Mouse (Mus musculus): Measurements from ENCODE around the gene Ptch1. TPM values are rescaled to one million over a fixed set of nuclear protein-coding genes. Genes with fewer than 3 reads are reported as not detected.

The Ptch1 gene
- total and polyA plus RNA-seq, 3 experiments: 6.2 to 14.9 (median 7.4) TPM

GRCm38 (mm10) chr13:63572453-63573255, 744 bp downstream of the Ptch1 start:
- peaks cover 7 to 27% of the 10 kb centered on the region in 2 experiments for H3K4me1 ChIP-seq (ENCODE audit: control insufficient read depth in 1 of 2, insufficient read depth in 2 of 2)
- peak overlapping the region; percentile 98 for H3K4me2 ChIP-seq (ENCODE audit: insufficient read depth, low read depth, poor library complexity, severe bottlenecking)
- dilution Hi-C loops (cut with MboI; ENCODE audit: extremely low pct_ligation_motif_present, extremely low pct_unique_long_range_greater_than_20kb, low sequenced_read_pairs) (no loop called here), in situ Hi-C loops (cut with MboI; ENCODE audit: low pct_ligation_motif_present, low pct_unique_long_range_greater_than_20kb, low sequenced_read_pairs) (loop anchor here (25.0 kb wide), 1 partner anchor 240 kb away; the partner anchor contains the start of gene Ercc6l2)
- H3K79me2 ChIP-seq (replicated peaks; ENCODE audit: control insufficient read depth, extremely low read depth, insufficient read depth, poor library complexity, severe bottlenecking): no peaks in the 10 kb centered on the region
- peaks cover 68% of the 10 kb centered on the region for H3K27me3 ChIP-seq (replicated peaks)
- H3K9me3 ChIP-seq (replicated peaks; ENCODE audit: low read length): no peaks in the 10 kb centered on the region
- peak overlapping the region; percentile 41; the same call in 1 of the 2 replicates for H3K9ac ChIP-seq (ENCODE audit: insufficient read depth, low read depth)
- H3K36me3 ChIP-seq (replicated peaks in 1 of 2; ENCODE audit: control insufficient read depth in 1 of 2, insufficient read depth in 1 of 2, low read length in 1 of 2): no peaks in the 10 kb centered on the region
- DNase-seq (ENCODE audit: extremely low read depth): no peak
- peak overlapping the region; percentile 25 to 71 (median 50) for H3K4me3 ChIP-seq (replicated peaks in 1 of 3; ENCODE audit: low read depth in 2 of 3, low read length in 2 of 3, poor library complexity in 1 of 3)
- TF ChIP-seq USF2 (conservative IDR thresholded peaks at IDR 0.05; ENCODE audit: low read depth, low read length) (no peak), POLR2AphosphoS2 (IDR thresholded peaks at IDR 0.05; ENCODE audit: low read depth, low read length) (no peak), JUND (conservative IDR thresholded peaks at IDR 0.05; ENCODE audit: low read depth, low read length) (no peak), IRF4 (IDR thresholded peaks at IDR 0.05; ENCODE audit: low read depth, low read length) (0 out of 2 replicates have a peak, but pooled peaks have one; percentile 1), ELF1 (IDR thresholded peaks at IDR 0.05; ENCODE audit: low read depth, low read length) (no peak), ZKSCAN1 (IDR thresholded peaks at IDR 0.05; ENCODE audit: borderline replicate concordance, low read depth, low read length) (no peak), KAT2A (IDR thresholded peaks at IDR 0.05; ENCODE audit: insufficient replicate concordance, low read length) (no peak), ZNF384 (IDR thresholded peaks at IDR 0.05; ENCODE audit: low read depth, low read length) (no peak)
- no peak overlapping the region for H3K27ac ChIP-seq (ENCODE audit: insufficient read depth, low read depth)

GRCm38 (mm10) chr13:63572111-63572452, 1.3 kb downstream of the Ptch1 start:
- H3K4me2 ChIP-seq (ENCODE audit: insufficient read depth, low read depth, poor library complexity, severe bottlenecking): peak overlapping the region; percentile 98
- H3K4me3 ChIP-seq (replicated peaks in 1 of 3; ENCODE audit: low read depth in 2 of 3, low read length in 2 of 3, poor library complexity in 1 of 3): peak overlapping the region in 2 of 3 experiments; percentile 50 to 71
- dilution Hi-C loops (cut with MboI; ENCODE audit: extremely low pct_ligation_motif_present, extremely low pct_unique_long_range_greater_than_20kb, low sequenced_read_pairs) (no loop called here), in situ Hi-C loops (cut with MboI; ENCODE audit: low pct_ligation_motif_present, low pct_unique_long_range_greater_than_20kb, low sequenced_read_pairs) (loop anchor here (25.0 kb wide), 1 partner anchor 240 kb away; the partner anchor contains the start of gene Ercc6l2)
- no peaks in the 10 kb centered on the region for H3K79me2 ChIP-seq (replicated peaks; ENCODE audit: control insufficient read depth, extremely low read depth, insufficient read depth, poor library complexity, severe bottlenecking)
- TF ChIP-seq ZNF384 (IDR thresholded peaks at IDR 0.05; ENCODE audit: low read depth, low read length): no peak
- TF ChIP-seq USF2 (conservative IDR thresholded peaks at IDR 0.05; ENCODE audit: low read depth, low read length): no peak
- no peak for TF ChIP-seq PAX5 (IDR thresholded peaks at IDR 0.05; ENCODE audit: low read length)
- no peak for TF ChIP-seq UBTF (IDR thresholded peaks at IDR 0.05; ENCODE audit: low read depth, low read length)
- TF ChIP-seq MEF2A (IDR thresholded peaks at IDR 0.05; ENCODE audit: borderline replicate concordance, low read depth, low read length): no peak
- no peak for TF ChIP-seq GABPA (IDR thresholded peaks at IDR 0.05; ENCODE audit: insufficient replicate concordance, low read depth, low read length)
- TF ChIP-seq SMC3 (IDR thresholded peaks at IDR 0.05; ENCODE audit: low read depth, low read length): no peak
- TF ChIP-seq MAFK (IDR thresholded peaks at IDR 0.05; ENCODE audit: insufficient replicate concordance, low read length): no peak
- no peak for TF ChIP-seq RCOR1 (conservative IDR thresholded peaks at IDR 0.05; ENCODE audit: low read depth, low read length)
- no peak for TF ChIP-seq MAZ (IDR thresholded peaks at IDR 0.05; ENCODE audit: low read depth, low read length)
- no peak for TF ChIP-seq ZKSCAN1 (IDR thresholded peaks at IDR 0.05; ENCODE audit: borderline replicate concordance, low read depth, low read length)
- TF ChIP-seq NRF1 (IDR thresholded peaks at IDR 0.05; ENCODE audit: low read depth, low read length): no peak
- no peak for TF ChIP-seq E2F4 (IDR thresholded peaks at IDR 0.05; ENCODE audit: insufficient replicate concordance, low read depth, low read length)
- no peak for TF ChIP-seq TCF12 (IDR thresholded peaks at IDR 0.05; ENCODE audit: low read depth, low read length)
- H3K9me3 ChIP-seq (replicated peaks; ENCODE audit: low read length): no peaks in the 10 kb centered on the region
- H3K27me3 ChIP-seq (replicated peaks): peaks cover 67% of the 10 kb centered on the region
- no peak overlapping the region for H3K27ac ChIP-seq (ENCODE audit: insufficient read depth, low read depth)
- no peaks in the 10 kb centered on the region for H3K36me3 ChIP-seq (replicated peaks in 1 of 2; ENCODE audit: control insufficient read depth in 1 of 2, insufficient read depth in 1 of 2, low read length in 1 of 2)
- H3K4me1 ChIP-seq (ENCODE audit: control insufficient read depth in 1 of 2, insufficient read depth in 2 of 2): peaks cover 7 to 27% of the 10 kb centered on the region in 2 experiments
- DNase-seq (ENCODE audit: extremely low read depth): no peak
- no peak overlapping the region for H3K9ac ChIP-seq (ENCODE audit: insufficient read depth, low read depth)

Measured in CH12.LX (cell line).